Mouse (Mus musculus) neutrophil, adult 59 days (primary cell): ENCODE data around the gene Rnf19b. TPM values are rescaled to one million over a fixed set of nuclear protein-coding genes. Genes with fewer than 3 reads are reported as not detected.

Experiments
- total RNA-seq, 2 experiments: library from RNA; stranded (reverse); gene quantifications; 1 replicate in 1 of 2; 2 replicates in 1 of 2; pipeline ENCODE4 v1.2.4; 2023

Gene Rnf19b
- 10 to 100 TPM; 79.7 to 84.0 TPM for total RNA-seq

DNA sequence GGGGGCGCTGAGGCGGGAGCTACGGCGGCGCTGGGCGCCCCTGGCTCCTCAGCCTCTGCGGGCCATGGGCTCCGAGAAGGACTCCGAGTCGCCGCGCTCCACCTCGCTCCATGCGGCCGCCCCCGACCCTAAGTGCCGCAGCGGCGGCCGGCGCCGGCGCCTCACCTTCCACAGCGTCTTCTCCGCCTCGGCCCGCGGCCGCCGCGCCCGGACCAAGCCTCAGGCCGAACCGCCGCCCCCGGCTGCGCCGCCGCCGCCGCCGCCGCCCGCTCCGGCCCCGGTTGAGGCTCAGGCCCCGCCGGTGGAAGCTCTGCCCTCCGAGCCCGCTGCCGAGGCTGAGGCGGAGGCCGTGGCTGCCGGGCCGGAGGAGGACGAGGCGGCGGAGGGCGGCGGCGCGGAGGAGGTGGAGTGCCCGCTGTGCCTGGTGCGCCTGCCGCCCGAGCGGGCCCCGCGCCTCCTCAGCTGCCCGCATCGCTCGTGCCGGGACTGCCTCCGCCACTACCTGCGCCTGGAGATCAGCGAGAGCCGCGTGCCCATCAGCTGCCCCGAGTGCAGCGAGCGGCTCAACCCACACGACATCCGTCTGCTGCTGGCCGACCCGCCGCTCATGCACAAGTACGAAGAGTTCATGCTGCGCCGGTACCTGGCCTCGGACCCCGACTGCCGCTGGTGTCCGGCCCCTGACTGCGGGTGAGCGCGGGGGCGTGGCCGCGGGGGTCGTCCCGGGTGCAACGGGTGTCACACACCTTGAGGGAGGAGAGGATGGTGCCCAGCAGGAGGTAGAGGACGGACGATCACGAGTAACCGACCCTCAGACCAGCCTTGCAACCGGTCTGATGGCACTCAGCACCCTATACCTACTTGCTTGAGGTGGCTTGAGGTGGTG, at the start of gene Rnf19b:
Gene Rnf19b, plus strand, starts transcription at position 65 of the 886 bp plus-strand sequence.

DNA sequence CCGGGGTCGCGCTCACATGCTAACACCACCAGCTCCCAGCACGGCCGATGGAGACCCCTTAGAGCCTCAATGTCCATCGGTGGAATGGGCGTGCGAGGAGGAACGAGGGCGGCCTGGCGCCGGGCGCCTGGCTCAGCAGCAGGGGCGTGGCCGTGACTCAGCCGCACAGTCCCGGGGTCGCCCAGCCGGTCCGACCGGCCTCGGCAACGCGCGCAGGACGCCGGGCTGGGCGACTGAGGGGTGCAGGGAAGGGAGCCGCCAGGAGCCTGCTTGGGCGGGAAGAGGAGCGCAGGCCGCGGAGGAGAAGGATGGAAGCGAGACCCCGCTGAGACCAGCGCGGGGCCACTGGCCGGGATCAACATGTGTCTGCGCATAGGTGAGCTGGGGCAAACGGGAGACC, 47.3 kb downstream of the Rnf19b start, which contains the start of gene Tmem54:
Gene Tmem54, plus strand, starts transcription at position 193 of the 400 bp plus-strand sequence.

DNA sequence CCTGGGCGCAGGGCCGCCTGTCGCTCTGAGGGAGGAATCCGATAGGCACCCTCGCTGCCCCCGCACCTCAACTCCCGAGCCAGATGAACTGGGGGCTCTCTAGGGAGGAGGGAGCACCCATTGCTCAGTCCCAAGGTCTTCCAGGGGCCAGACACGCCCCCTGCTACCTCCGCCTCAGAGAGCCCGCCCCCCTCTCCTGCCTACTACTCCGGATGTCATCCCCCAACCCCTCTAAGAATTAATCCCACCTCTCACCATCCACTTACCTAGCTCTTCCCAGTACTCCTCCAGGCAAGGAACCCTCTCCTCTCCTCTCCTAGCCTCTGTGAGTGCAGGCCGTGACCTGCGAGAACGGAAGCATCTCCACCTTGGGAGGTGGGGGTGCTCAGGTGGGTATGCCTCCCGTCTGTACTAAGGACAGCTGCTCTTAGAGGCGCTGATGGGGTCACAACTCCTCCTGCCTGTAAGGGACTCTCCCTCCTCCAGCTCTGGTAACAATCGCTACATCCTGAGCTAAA, 63.6 kb downstream of the Rnf19b start, which contains the start of gene Hpca:
Gene Hpca, minus strand, starts transcription at position 468 of the 518 bp plus-strand sequence.

Other genes with a start within 250 kb of the Rnf19b start
- gene Trim62, start 174.7 kb upstream of the Rnf19b start, total RNA-seq, result 1 to 10 TPM; 1.1 to 1.6 TPM
- gene Azin2, start 95.8 kb upstream of the Rnf19b start, total RNA-seq, result under 1 TPM; 0.46 to 0.49 TPM
- gene Ak2, start 66.3 kb upstream of the Rnf19b start, total RNA-seq, result 100 to 1,000 TPM; 106 to 111 TPM
- gene Tmem54, start 47.3 kb downstream of the Rnf19b start, total RNA-seq, result not detected
- not detected for gene Hpca, start 63.8 kb downstream of the Rnf19b start, total RNA-seq
- not detected for gene Fndc5, start 78.7 kb downstream of the Rnf19b start, total RNA-seq
- 10 to 100 TPM; 12.1 to 12.9 TPM for gene S100pbp, start 131.5 kb downstream of the Rnf19b start, total RNA-seq
- 10 to 100 TPM; 21.6 to 25.2 TPM for gene Yars, start 131.5 kb downstream of the Rnf19b start, total RNA-seq
- not detected for gene C77080, start 203.1 kb downstream of the Rnf19b start, total RNA-seq
- gene Sync, start 229.3 kb downstream of the Rnf19b start, total RNA-seq, result not detected